8 mouse cellular contexts compared by ENCODE assay signal in genomic region chr19:38043281-38043981, GRCm38 (mm10). TPM values are rescaled to one million over a fixed set of nuclear protein-coding genes. Genes with fewer than 3 reads are reported as not detected.
A peak's percentile ranks its signal among the peaks of the same experiment; 100 is the strongest.
DNase-seq lines count a peak whose midpoint lies in the region; ATAC-seq and TF ChIP-seq lines count a peak whose summit lies in the region.

Gene Myof, minus strand, starts transcription at chr19:38043577.

- H3K9ac ChIP-seq in lung, embryonic 16.5 days (ENCODE audit: low read length) = peak within 1 kb of the TSS; percentile 66

- peaks cover 18% of the 10 kb centered on the region for H3K4me1 ChIP-seq in embryonic facial prominence, embryonic 10.5 days
- peaks cover 9% of the 10 kb centered on the region for H3K4me1 ChIP-seq in heart, embryonic 10.5 days
- peaks cover 15% of the 10 kb centered on the region for H3K4me1 ChIP-seq in lung, embryonic 16.5 days (replicated peaks; ENCODE audit: control insufficient read depth, insufficient read depth, low read length)
- peaks cover 7% of the 10 kb centered on the region; the same call in 1 of the 2 replicates for H3K4me1 ChIP-seq in olfactory bulb, adult 2 months (ENCODE audit: control insufficient read depth, insufficient read depth, low read length)

- H3K9me3 ChIP-seq in embryonic facial prominence, embryonic 10.5 days = no peaks in the 10 kb centered on the region
- no peaks in the 10 kb centered on the region for H3K9me3 ChIP-seq in heart, embryonic 10.5 days
- no peaks in the 10 kb centered on the region for H3K9me3 ChIP-seq in lung, embryonic 16.5 days (ENCODE audit: control insufficient read depth, low read length)

- peaks cover 48% of the 10 kb centered on the region for H3K27me3 ChIP-seq in embryonic facial prominence, embryonic 10.5 days (replicated peaks; ENCODE audit: low read depth, poor library complexity, severe bottlenecking)
- peaks cover 24% of the 10 kb centered on the region for H3K27me3 ChIP-seq in heart, embryonic 10.5 days (ENCODE audit: insufficient read depth, poor library complexity, severe bottlenecking)
- H3K27me3 ChIP-seq in lung, embryonic 16.5 days (ENCODE audit: control insufficient read depth, insufficient read depth, low read depth, low read length) = no peaks in the 10 kb centered on the region

- H3K4me2 ChIP-seq in lung, embryonic 16.5 days (ENCODE audit: low read depth, low read length) = peak within 1 kb of the TSS; percentile 71

- H3K36me3 ChIP-seq in embryonic facial prominence, embryonic 10.5 days (replicated peaks) = no peaks in the 10 kb centered on the region
- no peaks in the 10 kb centered on the region for H3K36me3 ChIP-seq in heart, embryonic 10.5 days
- H3K36me3 ChIP-seq in lung, embryonic 16.5 days (ENCODE audit: control insufficient read depth, insufficient read depth, low read length) = no peaks in the 10 kb centered on the region

- no peak for TF ChIP-seq POLR2A in olfactory bulb, adult 2 months (IDR thresholded peaks at IDR 0.05; ENCODE audit: insufficient read depth, low read depth, low read length)

- ATAC-seq in lung, embryonic 16.5 days (ENCODE audit: low read depth) = peak; percentile 89

- peak within 1 kb of the TSS; percentile 60 for H3K4me3 ChIP-seq in embryonic facial prominence, embryonic 10.5 days
- H3K4me3 ChIP-seq in heart, embryonic 10.5 days = peak within 1 kb of the TSS; percentile 64
- peak within 1 kb of the TSS; percentile 58 for H3K4me3 ChIP-seq in lung, embryonic 16.5 days (ENCODE audit: low read length)
- peak within 1 kb of the TSS; percentile 18; the same call in 1 of the 2 replicates for H3K4me3 ChIP-seq in olfactory bulb, adult 2 months (ENCODE audit: insufficient read depth, low read depth, low read length)

- WGBS in embryonic facial prominence, embryonic 10.5 days = under 1% methylated on average over 28 of the region's 28 CpGs
- WGBS in heart, embryonic 10.5 days = under 1% methylated on average over 28 of the region's 28 CpGs
- under 1% methylated on average over 28 of the region's 28 CpGs for WGBS in lung, embryonic 16.5 days
- WGBS in olfactory bulb, adult 2 months = 3% methylated on average over 28 of the region's 28 CpGs

- DNase-seq in right cerebral cortex, postnatal 14 days = peak; percentile 28
- DNase-seq in right cerebral cortex, postnatal 36 days (ENCODE audit: low spot score in 2 of 2) = no peak
- peak; percentile 75 for DNase-seq in embryonic facial prominence, embryonic 10.5 days (ENCODE audit: low spot score)
- DNase-seq in heart, embryonic 10.5 days (ENCODE audit: low spot score) = no peak
- peak; percentile 37 to 53 for DNase-seq in kidney, adult 8-10 months
- DNase-seq in spleen, postnatal 10 days (ENCODE audit: low spot score in 2 of 2) = no peak

- no peak for TF ChIP-seq CTCF in olfactory bulb, adult 2 months (IDR thresholded peaks at IDR 0.05; ENCODE audit: insufficient read depth, low read depth, low read length)

- peak within 1 kb of the TSS; percentile 66 for H3K27ac ChIP-seq in embryonic facial prominence, embryonic 10.5 days (replicated peaks)
- H3K27ac ChIP-seq in heart, embryonic 10.5 days = peak within 1 kb of the TSS; percentile 70
- peak within 1 kb of the TSS; percentile 88 for H3K27ac ChIP-seq in lung, embryonic 16.5 days (ENCODE audit: low read length)
- H3K27ac ChIP-seq in olfactory bulb, adult 2 months (ENCODE audit: insufficient read depth, low read depth, low read length) = no peak within 1 kb of the TSS

RNA-seq across cellular contexts. Expression of gene Myof, which starts in this region (rescaled TPM):
- polyA plus RNA-seq in embryonic facial prominence, embryonic 10.5 days (2016; fragmentation: Nextera tagmentation; extraction: Ambion mirVana) = 2.6 and 4.0 TPM in 2 replicates
- 4.0 and 4.6 TPM in 2 replicates for polyA plus RNA-seq in heart, embryonic 10.5 days (2016; fragmentation: Nextera tagmentation; extraction: Ambion mirVana)
- 32.3 and 35.2 TPM in 2 replicates for polyA plus RNA-seq in lung, embryonic 16.5 days (2015; fragmentation: Nextera tagmentation; extraction: Ambion mirVana)
- polyA plus RNA-seq in olfactory bulb, adult 2 months (2012; ENCODE audit: insufficient read depth, insufficient read length, low replicate concordance, missing spikeins) = not detected in 2 replicates

Comparison
In these comparisons a context has a peak if more than half of its experiments do, and no peak if none do; other contexts are left out.
1. DNase-seq: peak in right cerebral cortex, postnatal 14 days (single experiment), embryonic facial prominence, embryonic 10.5 days (single experiment) and kidney, adult 8-10 months (2 of 2); none in right cerebral cortex, postnatal 36 days (0 of 2), heart, embryonic 10.5 days (single experiment) and spleen, postnatal 10 days (0 of 2).
2. Peak in every context shown above with its lines, with median percentiles within 50 percentile points of each other: H3K4me3 ChIP-seq.